ENCODE assay signal across 11 mouse cellular contexts in the genomic region with DNA sequence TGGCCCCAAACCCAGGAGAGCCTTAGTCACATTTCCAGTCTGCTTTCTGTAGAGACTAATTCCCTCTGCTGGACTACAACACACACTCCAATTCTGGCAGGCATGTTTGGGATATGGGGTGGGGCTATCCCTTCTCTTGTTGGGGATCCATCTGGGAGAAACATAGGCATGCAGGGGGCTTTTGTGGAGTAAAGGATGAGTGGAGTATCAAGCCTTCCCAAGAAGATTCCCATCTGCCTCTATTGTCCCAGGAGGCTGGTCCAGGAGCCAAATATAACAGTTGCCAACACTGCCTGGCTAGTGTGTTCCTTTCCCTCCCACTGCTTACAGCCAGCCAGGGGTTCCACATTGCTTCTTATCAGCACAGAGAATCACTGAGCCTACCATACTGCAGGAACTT. TPM values are rescaled to one million over a fixed set of nuclear protein-coding genes. Genes with fewer than 3 reads are reported as not detected.
DNase-seq lines count a peak whose midpoint lies in the region; ATAC-seq and TF ChIP-seq lines count a peak whose summit lies in the region.
"Had no signal": no experiment of that assay in that cellular context is flagged by ENCODE, and none has a peak within 500 bp of the region (broad histone marks: within the 10 kb centered on the region; RNA-seq: fewer than 3 reads in every experiment).

No protein-coding gene starts in this region.

- H3K9ac ChIP-seq in midbrain, postnatal 0 days (replicated peaks; ENCODE audit: low read length, poor library complexity, severe bottlenecking): no peak overlapping the region
- H3K9ac ChIP-seq in midbrain, embryonic 16.5 days (ENCODE audit: low read depth, low read length): no peak overlapping the region
- H3K9ac ChIP-seq in stomach, postnatal 0 days (ENCODE audit: low read length): no peak overlapping the region
- H3K9ac ChIP-seq: embryonic facial prominence, embryonic 13.5 days had no signal

- ATAC-seq in midbrain, postnatal 0 days (ENCODE audit: low FRiP score): no peak
- ATAC-seq in midbrain, embryonic 16.5 days: no peak
- ATAC-seq in stomach, postnatal 0 days (ENCODE audit: low FRiP score, low TSS enrichment): peak; percentile 14; the same call in 1 of the 2 replicates

- DNase-seq in heart, adult 18-20 months: peak; percentile 58 to 67
- DNase-seq in heart, postnatal 14 days: no peak
- peak; percentile 12 for DNase-seq in midbrain, postnatal 0 days (ENCODE audit: low spot score)
- DNase-seq in gastrocnemius, adult 18-20 months (ENCODE audit: low spot score): peak; percentile 66
- no peak for DNase-seq in stomach, postnatal 0 days (ENCODE audit: low spot score)
- DNase-seq in retina, embryonic 14.5 days (ENCODE audit: low spot score): no peak

- H3K9me3 ChIP-seq in midbrain, postnatal 0 days (ENCODE audit: low read length): no peaks in the 10 kb centered on the region
- H3K9me3 ChIP-seq in midbrain, embryonic 16.5 days (replicated peaks; ENCODE audit: control insufficient read depth, low read length, poor library complexity, severe bottlenecking): no peaks in the 10 kb centered on the region
- no peaks in the 10 kb centered on the region for H3K9me3 ChIP-seq in stomach, postnatal 0 days (ENCODE audit: control insufficient read depth, low read length)
- H3K9me3 ChIP-seq: embryonic facial prominence, embryonic 13.5 days; midbrain, embryonic 10.5 days had no signal

- no peak for TF ChIP-seq EP300 in stomach, postnatal 0 days (optimal IDR thresholded peaks at IDR 0.05)

- H3K4me1 ChIP-seq in midbrain, postnatal 0 days (ENCODE audit: insufficient read depth, low read length): no peaks in the 10 kb centered on the region
- H3K4me1 ChIP-seq in midbrain, embryonic 16.5 days (ENCODE audit: control insufficient read depth, insufficient read depth, low read length): no peaks in the 10 kb centered on the region
- no peaks in the 10 kb centered on the region for H3K4me1 ChIP-seq in stomach, postnatal 0 days (replicated peaks; ENCODE audit: control insufficient read depth, insufficient read depth)

- H3K27me3 ChIP-seq in midbrain, postnatal 0 days (ENCODE audit: insufficient read depth, low read length): no peaks in the 10 kb centered on the region
- no peaks in the 10 kb centered on the region; the same call in 1 of the 2 replicates for H3K27me3 ChIP-seq in midbrain, embryonic 16.5 days (ENCODE audit: control insufficient read depth, insufficient read depth, low read depth, low read length)
- H3K27me3 ChIP-seq in stomach, postnatal 0 days (ENCODE audit: control insufficient read depth, insufficient read depth, low read length): no peaks in the 10 kb centered on the region
- H3K27me3 ChIP-seq: embryonic facial prominence, embryonic 13.5 days had no signal

- no peak overlapping the region for H3K4me2 ChIP-seq in midbrain, postnatal 0 days (ENCODE audit: low read depth, low read length, poor library complexity, severe bottlenecking)
- H3K4me2 ChIP-seq in midbrain, embryonic 16.5 days (ENCODE audit: low read length): no peak overlapping the region
- no peak overlapping the region for H3K4me2 ChIP-seq in stomach, postnatal 0 days (replicated peaks; ENCODE audit: low read depth)

- no peaks in the 10 kb centered on the region for H3K36me3 ChIP-seq in midbrain, postnatal 0 days (ENCODE audit: insufficient read depth, low read length)
- H3K36me3 ChIP-seq in midbrain, embryonic 16.5 days (ENCODE audit: control insufficient read depth, insufficient read depth, low read length): no peaks in the 10 kb centered on the region
- no peaks in the 10 kb centered on the region for H3K36me3 ChIP-seq in stomach, postnatal 0 days (ENCODE audit: control insufficient read depth, insufficient read depth, low read length)
- H3K36me3 ChIP-seq: embryonic facial prominence, embryonic 13.5 days; midbrain, embryonic 10.5 days had no signal

- H3K27ac ChIP-seq in midbrain, postnatal 0 days (ENCODE audit: low read depth, low read length): no peak overlapping the region
- no peak overlapping the region for H3K27ac ChIP-seq in midbrain, embryonic 16.5 days (ENCODE audit: low read length)
- no peak overlapping the region for H3K27ac ChIP-seq in stomach, postnatal 0 days (replicated peaks)
- H3K27ac ChIP-seq: embryonic facial prominence, embryonic 13.5 days; left cerebral cortex, adult 2 months had no signal

- intact Hi-C loops in heart, postnatal 14 days (cut with DNase I): loop anchor here (5.0 to 10.0 kb wide), 3 partner anchors 35 to 280 kb away; partner anchors contain the start of gene Lars2

- no peak overlapping the region for H3K4me3 ChIP-seq in midbrain, postnatal 0 days (ENCODE audit: low read depth, low read length)
- no peak overlapping the region for H3K4me3 ChIP-seq in midbrain, embryonic 16.5 days (ENCODE audit: low read depth, low read length)
- H3K4me3 ChIP-seq in stomach, postnatal 0 days (ENCODE audit: low read depth, low read length): no peak overlapping the region

- TF ChIP-seq CTCF in midbrain, postnatal 0 days (IDR thresholded peaks at IDR 0.05): no peak
- peak; percentile 18; the same call in 1 of the 2 replicates for TF ChIP-seq CTCF in stomach, postnatal 0 days (IDR thresholded peaks at IDR 0.05; ENCODE audit: low read depth)

RNA-seq across cellular contexts. Expression of gene Clec3b, which starts 7.0 kb away (rescaled TPM):
- total RNA-seq in heart, adult 18-20 months (2021): 10 to 100 TPM; 39.9 to 51.1 TPM
- total RNA-seq in heart, postnatal 14 days (2021): 10 to 100 TPM; 62.4 to 67.9 TPM
- total RNA-seq in midbrain, postnatal 0 days (2014; rRNA removed): 1.3 TPM in 2 replicates
- polyA plus RNA-seq in midbrain, postnatal 0 days (2015; fragmentation: Nextera tagmentation; extraction: Ambion mirVana): 3.7 and 4.9 TPM in 2 replicates
- 2.2 and 3.6 TPM in 2 replicates for polyA plus RNA-seq in midbrain, embryonic 16.5 days (2015; fragmentation: Nextera tagmentation; extraction: Ambion mirVana)
- 10 to 100 TPM; 39.9 to 42.7 TPM for total RNA-seq in gastrocnemius, adult 18-20 months (2021)
- 13.9 and 17.1 TPM in 2 replicates for polyA plus RNA-seq in stomach, postnatal 0 days (2015; fragmentation: Nextera tagmentation; extraction: Ambion mirVana)
- total RNA-seq: hematopoietic stem cell, adult 5-6 weeks had no signal

RNA-seq across cellular contexts. Expression of gene Exosc7, which starts 44.7 kb away (rescaled TPM):
- 10 to 100 TPM; 30.3 to 31.3 TPM for total RNA-seq in heart, adult 18-20 months (2021)
- 10 to 100 TPM; 25.5 to 30.8 TPM for total RNA-seq in heart, postnatal 14 days (2021)
- 21.4 and 36.7 TPM in 2 replicates for total RNA-seq in midbrain, postnatal 0 days (2014; rRNA removed)
- polyA plus RNA-seq in midbrain, postnatal 0 days (2015; fragmentation: Nextera tagmentation; extraction: Ambion mirVana): 59.3 and 61.1 TPM in 2 replicates
- 71.4 and 73.1 TPM in 2 replicates for polyA plus RNA-seq in midbrain, embryonic 16.5 days (2015; fragmentation: Nextera tagmentation; extraction: Ambion mirVana)
- total RNA-seq in gastrocnemius, adult 18-20 months (2021): 10 to 100 TPM; 18.7 to 20.3 TPM
- 73.1 and 73.5 TPM in 2 replicates for polyA plus RNA-seq in stomach, postnatal 0 days (2015; fragmentation: Nextera tagmentation; extraction: Ambion mirVana)

RNA-seq across cellular contexts. Expression of gene Zdhhc3, which starts 44.7 kb away (rescaled TPM):
- 10 to 100 TPM; 38.7 to 39.7 TPM for total RNA-seq in heart, adult 18-20 months (2021)
- 10 to 100 TPM; 43.2 to 45.0 TPM for total RNA-seq in heart, postnatal 14 days (2021)
- total RNA-seq in midbrain, postnatal 0 days (2014; rRNA removed): 72.5 and 76.7 TPM in 2 replicates
- polyA plus RNA-seq in midbrain, postnatal 0 days (2015; fragmentation: Nextera tagmentation; extraction: Ambion mirVana): 85.4 and 86.9 TPM in 2 replicates
- 83.8 and 84.9 TPM in 2 replicates for polyA plus RNA-seq in midbrain, embryonic 16.5 days (2015; fragmentation: Nextera tagmentation; extraction: Ambion mirVana)
- 10 to 100 TPM; 59.7 to 66.6 TPM for total RNA-seq in gastrocnemius, adult 18-20 months (2021)
- polyA plus RNA-seq in stomach, postnatal 0 days (2015; fragmentation: Nextera tagmentation; extraction: Ambion mirVana): 64.7 and 65.7 TPM in 2 replicates

RNA-seq across cellular contexts. Expression of gene Cdcp1, which starts 58.1 kb away (rescaled TPM):
- total RNA-seq in heart, adult 18-20 months (2021): under 1 TPM; 0.17 to 0.36 TPM
- under 1 TPM; 0.07 to 0.29 TPM for total RNA-seq in heart, postnatal 14 days (2021)
- total RNA-seq in midbrain, postnatal 0 days (2014; rRNA removed): 0.44 and 0.61 TPM in 2 replicates
- polyA plus RNA-seq in midbrain, postnatal 0 days (2015; fragmentation: Nextera tagmentation; extraction: Ambion mirVana): 0.17 and 0.25 TPM in 2 replicates
- polyA plus RNA-seq in midbrain, embryonic 16.5 days (2015; fragmentation: Nextera tagmentation; extraction: Ambion mirVana): 0.07 and 0.19 TPM in 2 replicates
- not detected for total RNA-seq in gastrocnemius, adult 18-20 months (2021)
- 7.4 and 7.9 TPM in 2 replicates for polyA plus RNA-seq in stomach, postnatal 0 days (2015; fragmentation: Nextera tagmentation; extraction: Ambion mirVana)

Comparison
In these comparisons a context has a peak if more than half of its experiments do, and no peak if none do; other contexts are left out.
1. DNase-seq: peak in heart, adult 18-20 months (2 of 2), midbrain, postnatal 0 days (single experiment) and gastrocnemius, adult 18-20 months (single experiment); none in heart, postnatal 14 days (0 of 2), stomach, postnatal 0 days (single experiment) and retina, embryonic 14.5 days (single experiment).
2. RNA of gene Clec3b, which starts 7.0 kb away (total RNA-seq): 62.4 to 67.9 TPM in heart, postnatal 14 days, 39.9 to 51.1 TPM in heart, adult 18-20 months and 39.9 to 42.7 TPM in gastrocnemius, adult 18-20 months; 1.3 TPM in midbrain, postnatal 0 days; every median in the first group is over 10 times any median in the second.